In the genomic region with DNA sequence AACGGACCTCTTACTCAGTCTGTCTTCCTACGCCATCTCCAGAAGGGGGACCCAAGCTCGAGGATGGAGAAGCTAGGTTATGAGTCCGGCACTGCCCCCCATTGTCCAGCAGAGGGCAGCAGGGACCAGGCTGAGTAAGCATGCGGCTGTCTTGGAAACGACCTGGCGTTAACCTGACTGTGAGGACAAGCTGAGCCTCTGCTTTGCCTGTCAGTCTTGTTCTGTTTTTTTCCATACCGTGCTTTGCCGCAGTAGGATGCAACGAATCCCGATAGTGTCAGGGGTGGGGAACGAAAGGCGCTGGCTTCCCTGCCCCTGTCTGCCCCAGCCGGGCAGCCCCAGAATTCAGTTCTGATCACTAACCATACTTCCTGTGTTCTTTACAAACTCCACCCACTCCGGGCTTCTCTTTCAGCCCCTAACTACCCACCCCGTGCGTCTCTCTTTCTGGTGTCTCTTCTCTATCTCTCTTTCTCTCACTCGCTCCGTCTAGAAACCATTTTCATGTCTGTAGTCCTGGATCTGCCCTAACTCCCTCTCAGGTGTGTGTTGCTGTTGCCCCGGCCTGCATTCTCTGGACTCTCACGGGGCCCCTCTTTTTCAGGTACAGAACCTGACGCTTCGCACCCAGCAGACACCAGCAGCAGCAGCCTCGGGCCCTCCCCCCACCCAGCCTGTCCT, we compare ENCODE assay signal across 8 mouse cellular contexts. TPM values are rescaled to one million over a fixed set of nuclear protein-coding genes. Genes with fewer than 3 reads are reported as not detected.
DNase-seq lines count a peak whose midpoint lies in the region; ATAC-seq and TF ChIP-seq lines count a peak whose summit lies in the region.

No protein-coding gene starts in this region.

- H3K4me2 ChIP-seq in embryonic facial prominence, embryonic 15.5 days (replicated peaks): peak overlapping the region; percentile 57
- H3K4me2 ChIP-seq in kidney, embryonic 14.5 days (replicated peaks; ENCODE audit: low read depth, low read length): peak overlapping the region; percentile 44
- H3K4me2 ChIP-seq in limb, embryonic 15.5 days: peak overlapping the region; percentile 38

- peak overlapping the region; percentile 66 for H3K4me3 ChIP-seq in bone marrow, adult 2 months (replicated peaks; ENCODE audit: control insufficient read depth, low read depth, low read length)
- peak overlapping the region; percentile 33 for H3K4me3 ChIP-seq in embryonic facial prominence, embryonic 15.5 days (replicated peaks)
- peak overlapping the region; percentile 23; the same call in 1 of the 2 replicates for H3K4me3 ChIP-seq in kidney, embryonic 14.5 days (ENCODE audit: low read length)
- H3K4me3 ChIP-seq in limb, embryonic 15.5 days: peak overlapping the region; percentile 16

- TF ChIP-seq CTCF in bone marrow, adult 2 months (IDR thresholded peaks at IDR 0.05; ENCODE audit: control insufficient read depth, insufficient read depth, low read length): peak; percentile 100

- H3K27me3 ChIP-seq in embryonic facial prominence, embryonic 15.5 days: peaks cover 6% of the 10 kb centered on the region; the same call in 1 of the 2 replicates
- H3K27me3 ChIP-seq in kidney, embryonic 14.5 days (ENCODE audit: control insufficient read depth, insufficient read depth, low read length): no peaks in the 10 kb centered on the region
- H3K27me3 ChIP-seq in limb, embryonic 15.5 days: no peaks in the 10 kb centered on the region

- peak; percentile 76 for ATAC-seq in embryonic facial prominence, embryonic 15.5 days (ENCODE audit: insufficient number of reproducible peaks, low FRiP score, low TSS enrichment, low read depth)
- ATAC-seq in kidney, embryonic 14.5 days (ENCODE audit: low FRiP score, low TSS enrichment): peak; percentile 60
- peak; percentile 37; the same call in 1 of the 2 replicates for ATAC-seq in limb, embryonic 15.5 days (ENCODE audit: insufficient number of reproducible peaks, low FRiP score, low TSS enrichment, low read depth)
- ATAC-seq in monocyte, adult 5-6 weeks (replicated peaks; ENCODE audit: insufficient number of reproducible peaks, low FRiP score, low TSS enrichment, poor library complexity, severe bottlenecking): peak; percentile 85

- H3K4me1 ChIP-seq in bone marrow, adult 2 months (ENCODE audit: control insufficient read depth, insufficient read depth, low read length): no peaks in the 10 kb centered on the region; the same call in 1 of the 2 replicates
- peaks cover 49% of the 10 kb centered on the region for H3K4me1 ChIP-seq in embryonic facial prominence, embryonic 15.5 days
- H3K4me1 ChIP-seq in kidney, embryonic 14.5 days (ENCODE audit: control insufficient read depth, insufficient read depth, low read length): peaks cover 28% of the 10 kb centered on the region
- peaks cover 38% of the 10 kb centered on the region for H3K4me1 ChIP-seq in limb, embryonic 15.5 days

- H3K27ac ChIP-seq in bone marrow, adult 2 months (ENCODE audit: control insufficient read depth, insufficient read depth, low read depth, low read length, poor library complexity): peak overlapping the region; percentile 60
- H3K27ac ChIP-seq in embryonic facial prominence, embryonic 15.5 days (replicated peaks): peak overlapping the region; percentile 71
- H3K27ac ChIP-seq in kidney, embryonic 14.5 days (ENCODE audit: low read depth, low read length): no peak overlapping the region
- peak overlapping the region; percentile 59 for H3K27ac ChIP-seq in limb, embryonic 15.5 days

- no peaks in the 10 kb centered on the region for H3K9me3 ChIP-seq in embryonic facial prominence, embryonic 15.5 days (replicated peaks)
- no peaks in the 10 kb centered on the region for H3K9me3 ChIP-seq in kidney, embryonic 14.5 days (ENCODE audit: control insufficient read depth, low read length)
- no peaks in the 10 kb centered on the region for H3K9me3 ChIP-seq in limb, embryonic 15.5 days

- 9% methylated on average over 24 of the region's 24 CpGs for WGBS in bone marrow, adult 2 months
- 5% methylated on average over 24 of the region's 24 CpGs for WGBS in embryonic facial prominence, embryonic 15.5 days
- 8% methylated on average over 24 of the region's 24 CpGs for WGBS in kidney, embryonic 14.5 days
- WGBS in limb, embryonic 15.5 days: 14% methylated on average over 24 of the region's 24 CpGs

- no peak overlapping the region; the same call in 1 of the 2 replicates for H3K9ac ChIP-seq in embryonic facial prominence, embryonic 15.5 days
- H3K9ac ChIP-seq in kidney, embryonic 14.5 days (ENCODE audit: low read depth, low read length): peak overlapping the region; percentile 25; the same call in 1 of the 2 replicates
- H3K9ac ChIP-seq in limb, embryonic 15.5 days: no peak overlapping the region

- TF ChIP-seq POLR2A in bone marrow, adult 2 months (IDR thresholded peaks at IDR 0.05; ENCODE audit: borderline replicate concordance, control insufficient read depth, low read depth, low read length): no peak; the same call in 1 of the 2 replicates

- peak; percentile 93 for DNase-seq in 416B (ENCODE audit: low read depth)
- peak; percentile 79 to 91 for DNase-seq in heart, adult 9 months (ENCODE audit: low spot score in 2 of 2)
- peak; percentile 89 to 95 for DNase-seq in spleen, postnatal 4 days (ENCODE audit: low spot score in 2 of 2)

- H3K36me3 ChIP-seq in embryonic facial prominence, embryonic 15.5 days: 0 out of 2 replicates have a peak, but pooled peaks cover 6% of the 10 kb centered on the region
- H3K36me3 ChIP-seq in kidney, embryonic 14.5 days (ENCODE audit: control insufficient read depth, insufficient read depth, low read length): no peaks in the 10 kb centered on the region; the same call in 1 of the 2 replicates
- peaks cover 3% of the 10 kb centered on the region; the same call in 1 of the 2 replicates for H3K36me3 ChIP-seq in limb, embryonic 15.5 days

RNA-seq across cellular contexts. Expression of a gene that starts 43.6 kb away (rescaled TPM):
- 0.34 and 1.5 TPM in 2 replicates for polyA plus RNA-seq in bone marrow, adult 2 months (2011; ENCODE audit: insufficient read depth, insufficient read length, low replicate concordance, missing spikeins)
- 0.12 and 0.15 TPM in 2 replicates for polyA plus RNA-seq in embryonic facial prominence, embryonic 15.5 days (2015; fragmentation: Nextera tagmentation; extraction: Ambion mirVana)
- polyA plus RNA-seq in kidney, embryonic 14.5 days (2014; fragmentation: Nextera tagmentation; extraction: Ambion mirVana): 0.23 and 0.49 TPM in 2 replicates
- polyA plus RNA-seq in limb, embryonic 15.5 days (2015; fragmentation: Nextera tagmentation; extraction: Ambion mirVana): 0.24 and 0.25 TPM in 2 replicates
- total RNA-seq in monocyte, adult 5-6 weeks (2017): 0.19 to 0.57 TPM in 2 of 3 replicates, not detected in the other

RNA-seq across cellular contexts. Expression of a gene that starts 57.1 kb away (rescaled TPM):
- polyA plus RNA-seq in bone marrow, adult 2 months (2011; ENCODE audit: insufficient read depth, insufficient read length, low replicate concordance, missing spikeins): 22.4 and 36.8 TPM in 2 replicates
- 61.5 and 62.2 TPM in 2 replicates for polyA plus RNA-seq in embryonic facial prominence, embryonic 15.5 days (2015; fragmentation: Nextera tagmentation; extraction: Ambion mirVana)
- polyA plus RNA-seq in kidney, embryonic 14.5 days (2014; fragmentation: Nextera tagmentation; extraction: Ambion mirVana): 46.6 and 50.2 TPM in 2 replicates
- 33.1 and 40.7 TPM in 2 replicates for polyA plus RNA-seq in limb, embryonic 15.5 days (2015; fragmentation: Nextera tagmentation; extraction: Ambion mirVana)
- 15.0 to 31.5 TPM (median 22.9 TPM) in 3 replicates for total RNA-seq in monocyte, adult 5-6 weeks (2017)

Comparison
In these comparisons a context has a peak if more than half of its experiments do, and no peak if none do; other contexts are left out.
1. H3K4me3 ChIP-seq: peak in every context shown above with its lines; median percentile 66 in bone marrow, adult 2 months; 33 in embryonic facial prominence, embryonic 15.5 days; 23 in kidney, embryonic 14.5 days; 16 in limb, embryonic 15.5 days.